ENCODE assay signal across 10 mouse cellular contexts in genomic region chr17:27106745-27107144, GRCm38 (mm10). TPM values are rescaled to one million over a fixed set of nuclear protein-coding genes. Genes with fewer than 3 reads are reported as not detected.
DNase-seq lines count a peak whose midpoint lies in the region; ATAC-seq and TF ChIP-seq lines count a peak whose summit lies in the region.
"Had no signal": no experiment of that assay in that cellular context is flagged by ENCODE, and none has a peak within 500 bp of the region (broad histone marks: within the 10 kb centered on the region; RNA-seq: fewer than 3 reads in every experiment).

No protein-coding gene starts in this region.

- peaks cover 70% of the 10 kb centered on the region for H3K36me3 ChIP-seq in G1E (replicated peaks)

- TF ChIP-seq CTCF in layer of hippocampus, adult 2 months (conservative IDR thresholded peaks at IDR 0.05) = peak; percentile 67
- TF ChIP-seq CTCF in G1E (IDR thresholded peaks at IDR 0.05; ENCODE audit: low read depth, low read length) = 0 out of 2 replicates have a peak, but pooled peaks have one; percentile 14

- peaks cover 9% of the 10 kb centered on the region; the same call in 1 of the 2 replicates for H3K4me1 ChIP-seq in G1E (ENCODE audit: insufficient read depth, low read depth, low read length)

- DNase-seq in layer of hippocampus, adult 2 months (ENCODE audit: low spot score in 2 of 2) = no peak
- no peak for DNase-seq in layer of hippocampus, adult 9-11 months
- no peak for DNase-seq in G1E (ENCODE audit: low spot score)
- peak; percentile 45 for DNase-seq in c-Kit-positive CD71-positive TER-119-negative erythroid progenitor cells, embryonic 14.5 days (ENCODE audit: low read depth)
- peak; percentile 47 for DNase-seq in retina, embryonic 14.5 days (ENCODE audit: low spot score)
- DNase-seq in yolk sac, embryonic 10.5 days (ENCODE audit: low spot score) = no peak
- DNase-seq in left cerebral cortex, postnatal 36 days (ENCODE audit: low spot score in 2 of 2) = no peak
- DNase-seq: adrenal gland, postnatal 36 days; right cerebral cortex, adult 18-20 months had no signal

- no peak for ATAC-seq in G1E (ENCODE audit: extremely low read depth, insufficient number of reproducible peaks, low FRiP score, poor library complexity, severe bottlenecking)

- peaks cover 12% of the 10 kb centered on the region; the same call in 1 of the 2 replicates for H3K27me3 ChIP-seq in G1E (ENCODE audit: insufficient read depth, low read length)

- intact Hi-C loops in left cerebral cortex, postnatal 36 days (cut with DNase I) = no loop called here

- H3K27ac ChIP-seq in layer of hippocampus, adult 2 months = no peak overlapping the region
- H3K27ac ChIP-seq: macrophage had no signal

- no peak overlapping the region for H3K4me3 ChIP-seq in layer of hippocampus, adult 2 months
- no peak overlapping the region for H3K4me3 ChIP-seq in G1E (ENCODE audit: low read depth, low read length)

- H3K9me3 ChIP-seq in G1E (replicated peaks) = no peaks in the 10 kb centered on the region; the same call in 1 of the 2 replicates

RNA-seq across cellular contexts. Expression of gene Uqcc2, which starts 27.0 kb away (rescaled TPM):
- 100 to 1,000 TPM; 182 to 220 TPM for total RNA-seq in layer of hippocampus, adult 2 months (2021)
- total RNA-seq in G1E (2014; fragmentation: Nextera tagmentation) (28.3 and 42.6 TPM in 2 replicates), G1E (2017) (113 and 123 TPM in 2 replicates)
- 205 and 223 TPM in 2 replicates for polyA plus RNA-seq in G1E (2012)
- 100 to 1,000 TPM; 230 to 254 TPM for total RNA-seq in left cerebral cortex, postnatal 36 days (2021)

RNA-seq across cellular contexts. Expression of gene Itpr3, which starts 49.6 kb away (rescaled TPM):
- total RNA-seq in layer of hippocampus, adult 2 months (2021) = 1 to 10 TPM; 2.6 to 3.6 TPM
- total RNA-seq in G1E (2014; fragmentation: Nextera tagmentation) = 2.7 and 3.2 TPM in 2 replicates
- 6.9 and 7.1 TPM in 2 replicates for total RNA-seq in G1E (2017)
- 4.7 and 4.9 TPM in 2 replicates for polyA plus RNA-seq in G1E (2012)
- total RNA-seq in left cerebral cortex, postnatal 36 days (2021) = 1 to 10 TPM; 2.0 to 3.4 TPM

Comparison
In these comparisons a context has a peak if more than half of its experiments do, and no peak if none do; other contexts are left out.
1. DNase-seq: peak in c-Kit-positive CD71-positive TER-119-negative erythroid progenitor cells, embryonic 14.5 days (single experiment) and retina, embryonic 14.5 days (single experiment); none in layer of hippocampus, adult 2 months (0 of 2), layer of hippocampus, adult 9-11 months (single experiment), G1E (single experiment), yolk sac, embryonic 10.5 days (single experiment) and left cerebral cortex, postnatal 36 days (0 of 2).